Mouse (Mus musculus): Measurements from ENCODE around the gene Acss2. TPM values are rescaled to one million over a fixed set of nuclear protein-coding genes. Genes with fewer than 3 reads are reported as not detected.

Acss2 gene
- polyA plus RNA-seq (2017; shearing (Covaris generic)), result 47.3 TPM

GRCm38 (mm10) chr2:155517455-155518423 is at the start of gene Acss2, which contains the start of gene Ggt7:
TSS of gene Acss2 (plus strand) at chr2:155517948.
TSS of gene Ggt7 (minus strand) at chr2:155518237.

DNA sequence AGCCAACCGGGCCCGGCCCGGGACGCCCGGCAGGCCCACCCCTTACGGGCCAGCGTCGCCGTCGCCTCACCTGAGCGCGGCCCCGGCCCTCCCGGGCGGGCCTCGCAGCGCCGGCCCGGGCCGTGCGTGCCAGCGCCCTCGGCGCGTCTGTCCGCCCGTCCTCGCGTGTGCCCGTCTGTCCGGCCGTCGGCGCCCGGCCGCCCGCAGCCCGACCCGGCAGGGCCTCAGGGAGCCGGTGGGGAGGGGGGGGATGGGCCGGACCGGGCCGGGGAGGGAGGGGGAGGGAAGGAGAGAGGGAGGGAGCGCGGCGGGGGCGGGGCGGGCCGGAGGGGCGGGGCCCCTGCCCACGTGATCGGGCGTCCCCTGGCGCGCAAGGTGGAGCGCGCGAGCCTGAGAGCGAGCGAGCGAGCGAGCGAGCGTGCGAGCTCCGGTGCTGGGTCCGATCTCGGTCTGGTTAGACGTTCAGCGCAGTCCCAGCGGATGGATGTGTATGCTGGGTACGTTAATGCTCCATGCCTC is 44.1 kb upstream of the Acss2 start, which contains the start of gene Ncoa6:
Gene Ncoa6, minus strand, starts transcription at position 325 of the 519 bp plus-strand sequence.

GRCm38 (mm10) chr2:155592137-155592853 is 74.5 kb downstream of the Acss2 start, which contains the start of gene Gss:
TSS of gene Gss (minus strand) at chr2:155592810.

DNA sequence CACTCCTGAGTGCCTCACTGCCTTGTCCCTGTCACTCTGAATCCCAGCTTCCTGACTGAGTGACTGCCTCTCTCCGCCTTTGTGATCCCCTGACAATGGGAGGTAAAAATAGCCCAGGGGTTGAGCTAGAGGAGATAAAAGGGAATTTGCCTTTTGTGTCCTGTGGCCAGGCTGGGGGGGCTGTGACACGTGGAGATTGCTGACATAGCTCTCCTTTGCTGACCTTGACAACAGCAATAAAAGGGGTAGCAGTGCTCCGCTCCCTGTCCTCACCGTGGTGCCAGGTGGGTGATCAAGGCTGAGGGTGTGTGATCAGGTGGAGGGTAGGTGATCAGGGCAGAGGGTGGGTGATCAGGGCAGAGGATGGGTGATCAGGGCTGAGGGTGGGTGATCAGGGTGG is 93.2 kb downstream of the Acss2 start, which contains the start of gene Myh7b:
Gene Myh7b, plus strand, starts transcription at position 235 of the 400 bp plus-strand sequence.

Other genes starting within 250 kb of the Acss2 start
- gene Map1lc3a, start 241.7 kb upstream of the Acss2 start, polyA plus RNA-seq (2017; shearing (Covaris generic)), result 1.8 TPM
- gene Pigu, start 160.5 kb upstream of the Acss2 start, polyA plus RNA-seq (2017; shearing (Covaris generic)), result 53.0 TPM
- gene Trp53inp2, start 136.9 kb upstream of the Acss2 start, polyA plus RNA-seq (2017; shearing (Covaris generic)), result 1.8 TPM
- 7.0 TPM for gene Ncoa6, start 44.1 kb upstream of the Acss2 start, polyA plus RNA-seq (2017; shearing (Covaris generic))
- gene Ggt7, start 289 bp downstream of the Acss2 start, polyA plus RNA-seq (2017; shearing (Covaris generic)), result 22.5 TPM
- gene Gss, start 74.9 kb downstream of the Acss2 start, polyA plus RNA-seq (2017; shearing (Covaris generic)), result 18.3 TPM
- 0.17 TPM for gene Myh7b, start 93.3 kb downstream of the Acss2 start, polyA plus RNA-seq (2017; shearing (Covaris generic))
- gene Trpc4ap, start 174.4 kb downstream of the Acss2 start, polyA plus RNA-seq (2017; shearing (Covaris generic)), result 134 TPM
- 82.2 TPM for gene Edem2, start 211.5 kb downstream of the Acss2 start, polyA plus RNA-seq (2017; shearing (Covaris generic))
- not detected for gene Gm17581, start 217.9 kb downstream of the Acss2 start, polyA plus RNA-seq (2017; shearing (Covaris generic))
- gene Procr, start 233.2 kb downstream of the Acss2 start, polyA plus RNA-seq (2017; shearing (Covaris generic)), result not detected

Data from inflammation-experienced regulatory T-cells, adult 16 weeks (primary cell).